Mouse (Mus musculus): ENCODE data around the gene Plekhf1.

Gene Plekhf1

GRCm38 (mm10) chr7:38187796-38188195 lies 40.0 kb downstream of the Plekhf1 start:
- DNase-seq (ENCODE audit: low spot score), result no peak

- no peak for DNase-seq (ENCODE audit: low spot score)
Measured at GRCm38 (mm10) chr7:38186861-38187260, 41.0 kb downstream of the Plekhf1 start.

DNA sequence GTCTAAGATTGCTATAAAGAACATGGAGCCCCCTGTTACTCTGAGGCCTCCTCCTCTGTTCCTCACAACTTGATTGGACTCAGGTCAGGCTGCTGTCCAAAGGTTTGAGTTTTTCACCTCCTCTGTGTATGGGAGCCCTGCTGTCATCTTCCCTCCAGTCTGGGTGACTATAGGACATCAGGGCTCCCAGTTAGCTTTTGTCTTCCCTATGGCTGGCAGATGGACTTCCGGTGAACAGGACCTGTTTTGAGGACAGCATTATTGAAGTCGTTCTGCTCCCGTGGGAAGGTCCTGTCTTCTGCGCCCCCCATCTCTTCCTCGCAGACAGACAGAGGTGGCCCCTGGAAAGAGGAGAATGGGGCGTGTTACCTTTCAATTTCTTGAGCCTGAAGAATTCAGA lies 43.0 kb downstream of the Plekhf1 start:
- DNase-seq (ENCODE audit: low spot score), result no peak

- DNase-seq (ENCODE audit: low spot score), result no peak
Measured at GRCm38 (mm10) chr7:38184418-38184745, 43.4 kb downstream of the Plekhf1 start.

- peak; percentile 86 for DNase-seq (ENCODE audit: low spot score)
Measured at GRCm38 (mm10) chr7:38183709-38184417, 44.0 kb downstream of the Plekhf1 start.

- DNase-seq (ENCODE audit: low spot score), result peak; percentile 57
Measured at GRCm38 (mm10) chr7:38182962-38183687, 44.7 kb downstream of the Plekhf1 start, which contains the start of gene 1600014C10Rik. Gene 1600014C10Rik (plus strand): TSS chr7:38183217.

GRCm38 (mm10) chr7:38182596-38182961 lies 45.2 kb downstream of the Plekhf1 start:
- peak; percentile 93 for DNase-seq (ENCODE audit: low spot score)

GRCm38 (mm10) chr7:38181366-38181765 lies 46.5 kb downstream of the Plekhf1 start:
- DNase-seq (ENCODE audit: low spot score), result no peak

- no peak for DNase-seq (ENCODE audit: low spot score)
Measured at GRCm38 (mm10) chr7:38179896-38180295, 47.9 kb downstream of the Plekhf1 start.

GRCm38 (mm10) chr7:38176056-38176455 lies 51.8 kb downstream of the Plekhf1 start:
- no peak for DNase-seq (ENCODE audit: low spot score)

GRCm38 (mm10) chr7:38174321-38175148 lies 53.3 kb downstream of the Plekhf1 start:
- peak; percentile 44 for DNase-seq (ENCODE audit: low spot score)

- no peak for DNase-seq (ENCODE audit: low spot score)
Measured at GRCm38 (mm10) chr7:38173871-38174270, 53.9 kb downstream of the Plekhf1 start.

DNA sequence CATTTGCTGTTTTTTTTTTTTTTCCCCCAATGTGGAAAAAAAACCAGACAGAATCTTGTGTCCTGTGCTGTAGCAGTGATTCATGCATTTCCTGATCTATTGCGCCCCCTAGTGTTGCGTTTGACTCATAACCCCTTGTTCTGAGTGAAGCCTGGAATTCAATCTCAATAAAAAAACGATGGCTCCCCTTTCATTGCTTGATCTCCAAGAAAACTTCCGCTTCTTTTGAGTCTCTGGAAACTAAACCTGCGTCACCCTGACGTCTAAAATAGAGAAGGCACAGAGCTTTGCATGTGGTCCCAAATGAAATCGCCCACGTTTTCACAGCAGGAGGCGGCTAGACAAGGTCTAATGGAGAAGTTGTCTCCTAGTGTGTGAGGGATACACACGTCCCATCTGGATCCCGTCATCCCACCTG lies 60.1 kb downstream of the Plekhf1 start:
- no peak for DNase-seq (ENCODE audit: low spot score)

Data from testis, postnatal 10 days (tissue).